Mouse (Mus musculus) kidney, adult 2 months (tissue): Measurements from ENCODE around the gene Kansl3.

Source experiments
- CTCF ChIP-seq: fragments of 200-500 bp; conservative IDR thresholded peaks from 2 replicates; pipeline ENCODE4 v1.5.1; 2011; ENCODE audit warnings: low read depth, mild to moderate bottlenecking, control low read depth, low read length, moderate library complexity, mixed read lengths; ENCODE audit not compliant: insufficient read depth, insufficient read length
- POLR2A ChIP-seq: fragments of 200-500 bp; IDR thresholded peaks from one replicate; pipeline ENCODE4 v1.6.1; 2011; ENCODE audit warnings: low read depth, low read length, control low read depth

- no peak for TF ChIP-seq POLR2A
- no peak for TF ChIP-seq CTCF
Measured at GRCm38 (mm10) chr1:36323076-36323475, 45.9 kb downstream of the Kansl3 start.
